Mouse (Mus musculus) gastrocnemius, postnatal 4 days (tissue): Measurements from ENCODE around the gene Tas2r130. TPM values are rescaled to one million over a fixed set of nuclear protein-coding genes. Genes with fewer than 3 reads are reported as not detected.
"Not testable (repeated sequence)": the region's sequence is repeated elsewhere in the genome, so short reads cannot be mapped to it uniquely, and the experiment has no call there.

Experiments
- DNase-seq, 2 experiments: peaks; one replicate each; pipeline ENCODE4 v3.0.0; 2021 to 2022; ENCODE audit warnings: low spot score in 2 of 2, mixed read lengths in 2 of 2
- long read RNA-seq, 2 experiments: library from polyadenylated mRNA; stranded (forward); transcript quantifications; one replicate each; pipeline ENCODE4 v2.0.0; 2021
- total RNA-seq, 2 experiments: library from RNA; stranded (reverse); gene quantifications; 2 replicates each; pipeline ENCODE4 v1.2.3; 2021

Tas2r130 gene
- total RNA-seq, result not detected
- long read RNA-seq, experiment 1, result 0 reads
- long read RNA-seq, experiment 2, result 0 reads

DNA sequence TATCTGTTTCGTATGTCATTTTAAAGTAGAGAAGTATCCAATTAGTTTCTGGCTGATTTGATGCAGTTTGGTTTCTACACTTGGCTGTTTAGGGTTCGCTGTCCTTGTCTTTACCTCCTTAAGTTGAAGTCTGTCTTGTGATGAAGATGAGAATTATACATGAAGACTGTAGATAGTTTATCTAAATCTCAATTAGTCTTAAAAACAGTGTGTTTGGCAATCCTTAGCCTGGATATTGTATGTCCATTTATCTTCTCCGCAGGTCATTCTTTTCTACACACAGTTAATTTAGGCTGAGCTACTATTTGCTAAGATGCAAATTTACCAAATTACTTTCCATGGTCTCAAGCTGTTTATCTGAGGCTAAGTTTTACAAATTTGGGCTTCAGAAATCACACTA, at the start of gene Tas2r130:
TSS of gene Tas2r130 (minus strand) at position 101 of the 400 bp plus-strand sequence.
- DNase-seq, result no peak

GRCm38 (mm10) chr6:131678786-131679185, 48.1 kb upstream of the Tas2r130 start, which contains the start of gene Tas2r106:
Tas2r106 (minus strand) TSS chr6:131678886.
- no peak for DNase-seq

GRCm38 (mm10) chr6:131660049-131660448, 29.3 kb upstream of the Tas2r130 start, which contains the start of gene Tas2r107:
Tas2r107 (minus strand) TSS chr6:131660149.
- no peak for DNase-seq

GRCm38 (mm10) chr6:131609956-131610355, 20.8 kb downstream of the Tas2r130 start:
- DNase-seq, result not testable (repeated sequence)

GRCm38 (mm10) chr6:131604821-131605220, 25.9 kb downstream of the Tas2r130 start:
- no peak for DNase-seq

Other genes with a start within 250 kb of the Tas2r130 start
- 100 to 1,000 TPM; 475 to 482 TPM for gene Ybx3, start 242.4 kb downstream of the Tas2r130 start, total RNA-seq
- gene 5430401F13Rik, start 144.5 kb downstream of the Tas2r130 start, total RNA-seq, result not detected
- gene Gm6619, start 144.5 kb downstream of the Tas2r130 start, total RNA-seq, result not detected
- gene Tas2r107, start 29.2 kb upstream of the Tas2r130 start, total RNA-seq, result not detected
- not detected for gene Tas2r106, start 48.0 kb upstream of the Tas2r130 start, total RNA-seq
- not detected for gene Tas2r104, start 54.8 kb upstream of the Tas2r130 start, total RNA-seq
- gene Tas2r105, start 56.6 kb upstream of the Tas2r130 start, total RNA-seq, result not detected
- gene Tas2r114, start 59.2 kb upstream of the Tas2r130 start, total RNA-seq, result not detected